Mouse (Mus musculus) cerebellum, adult 9-10 months (tissue): Measurements from ENCODE around the gene Dnase1l3.
"Not testable (repeated sequence)": the region's sequence is repeated elsewhere in the genome, so short reads cannot be mapped to it uniquely, and the experiment has no call there.

Experiments
- DNase-seq: peaks from one replicate; pipeline ENCODE4 v3.0.0; 2022

Gene Dnase1l3

GRCm38 (mm10) chr14:8011297-8011696 lies 16.9 kb upstream of the Dnase1l3 start:
- no peak for DNase-seq

DNA sequence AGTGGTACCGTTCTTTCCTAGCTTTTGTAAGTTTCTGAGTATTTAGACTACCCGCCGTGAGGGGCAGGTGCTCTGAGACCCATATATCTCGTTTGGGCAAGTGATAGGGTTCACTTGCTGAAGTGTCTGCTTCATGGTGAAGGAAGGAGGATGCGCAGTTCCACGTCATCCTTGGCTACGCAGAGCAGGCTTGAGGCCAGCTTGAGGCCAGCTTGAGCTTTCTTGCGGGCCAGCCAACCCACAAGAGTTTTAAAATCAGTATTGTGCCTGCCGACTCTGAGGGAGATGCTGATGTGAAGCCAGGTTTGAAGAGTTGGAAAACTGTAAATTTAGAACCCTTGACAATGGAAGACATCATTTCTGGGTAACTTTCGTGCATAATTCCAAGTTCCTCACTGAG lies 13.6 kb upstream of the Dnase1l3 start:
- DNase-seq: peak; percentile 26

DNA sequence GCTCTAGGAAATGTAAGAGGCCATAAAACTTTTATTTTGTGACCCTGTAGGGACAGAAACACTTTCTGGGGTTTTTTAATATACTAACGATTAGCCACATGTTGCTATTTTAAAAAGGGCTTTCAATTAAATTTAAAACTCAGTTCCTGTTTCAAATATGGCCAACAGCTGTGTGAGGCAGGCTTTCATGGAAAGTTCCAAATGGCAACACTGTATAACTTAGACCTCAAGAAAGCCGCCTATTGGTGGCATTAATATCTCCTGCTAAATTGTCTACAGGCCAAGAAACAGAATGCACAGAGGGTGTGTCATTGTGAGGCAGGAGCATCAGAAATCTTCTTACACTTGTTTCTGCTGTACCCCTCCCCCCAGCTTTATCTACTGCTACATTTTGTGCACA lies 13.1 kb upstream of the Dnase1l3 start:
- DNase-seq: peak; percentile 31

DNA sequence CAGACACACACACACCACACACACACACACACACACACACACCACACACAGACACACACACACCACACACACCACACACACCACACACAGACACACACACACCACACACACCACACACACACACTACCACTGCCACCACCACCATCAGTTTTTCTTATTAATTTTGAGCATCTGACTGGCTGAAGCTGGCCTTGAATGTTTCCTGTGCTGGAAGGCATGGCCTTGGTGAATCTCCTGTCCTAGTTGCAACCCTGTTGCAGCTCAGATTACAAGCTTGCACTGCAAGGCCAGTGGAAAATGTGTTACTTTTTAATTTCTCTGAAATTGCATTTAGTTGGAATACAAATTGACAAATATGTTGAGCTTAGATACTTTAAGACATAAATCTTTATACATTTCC lies 12.7 kb upstream of the Dnase1l3 start:
- DNase-seq: no peak

- DNase-seq: not testable (repeated sequence)
These were observed 11.7 kb upstream of the Dnase1l3 start for GRCm38 (mm10) chr14:8006061-8006460.

DNA sequence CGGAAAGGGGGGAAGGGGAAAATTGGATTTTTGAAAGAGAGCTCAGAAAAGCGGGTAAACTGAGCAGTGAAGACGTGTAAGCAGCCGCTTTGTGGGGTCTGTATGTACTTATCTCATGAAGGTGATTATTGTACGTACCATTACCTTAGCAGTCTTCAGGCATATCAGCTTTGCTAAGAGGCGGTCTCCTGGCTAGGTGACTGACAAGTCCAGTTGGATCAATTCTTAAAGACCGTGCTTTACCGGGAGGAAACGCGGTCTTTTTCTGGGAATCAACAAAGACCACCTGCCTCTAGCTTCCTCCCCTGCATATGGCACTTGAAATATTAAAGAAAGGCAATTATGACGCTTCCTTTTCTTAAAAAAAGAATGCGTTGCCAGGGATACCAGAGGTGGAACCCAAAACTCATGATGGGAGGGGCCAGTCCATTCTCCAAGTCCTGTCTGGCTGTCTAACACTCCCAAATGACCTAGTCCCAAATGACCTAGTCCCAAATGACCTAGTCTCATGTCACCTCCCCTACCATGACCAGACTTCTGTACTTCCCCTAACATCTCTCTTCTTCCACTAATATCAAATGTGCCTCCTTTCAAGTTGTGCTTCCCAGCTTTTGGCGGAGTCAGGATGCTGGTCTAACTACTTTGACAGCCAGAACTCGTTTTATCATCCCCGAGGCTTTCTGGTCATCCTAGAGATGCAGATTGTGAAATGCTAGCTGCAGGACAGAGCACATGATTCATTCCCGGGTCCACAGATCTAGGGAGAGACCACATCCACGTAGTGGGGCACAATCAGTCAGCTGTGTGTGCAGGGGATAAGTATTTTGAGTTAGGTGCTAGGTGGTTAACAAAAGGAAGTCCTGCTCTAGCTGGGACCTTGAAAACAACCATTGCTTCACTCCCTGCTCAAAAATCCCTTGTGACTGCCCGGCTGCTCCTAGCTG lies 9.6 kb upstream of the Dnase1l3 start:
- peak; percentile 46 for DNase-seq

DNA sequence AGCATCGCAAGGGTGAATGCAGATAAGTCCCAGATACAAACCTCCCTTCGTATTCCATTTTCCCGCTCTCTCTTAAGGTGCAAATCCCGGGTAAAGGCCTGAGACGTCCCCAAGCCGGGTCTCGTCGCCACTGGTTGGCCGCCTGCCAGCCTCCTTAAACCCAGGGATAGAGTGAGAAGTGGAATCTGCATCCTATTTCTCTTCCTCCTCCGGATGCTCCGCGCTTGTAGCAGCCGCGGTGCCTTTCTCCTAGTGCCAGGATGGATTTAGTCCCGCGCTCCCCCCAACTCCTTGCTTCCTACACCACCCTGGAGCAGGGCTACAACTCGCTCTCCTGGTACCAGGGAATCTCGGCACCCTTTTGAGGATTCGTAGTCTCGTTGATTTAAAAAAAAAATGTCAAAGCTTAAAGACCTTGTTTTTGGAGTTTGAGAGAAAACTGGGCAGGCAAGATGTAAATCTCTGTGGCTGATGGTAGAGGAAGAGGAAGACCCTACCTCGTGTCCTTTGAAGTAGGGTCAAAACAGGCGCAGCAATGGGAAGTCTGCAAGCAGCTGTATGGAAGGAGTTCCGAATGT lies 8.8 kb upstream of the Dnase1l3 start:
- no peak for DNase-seq

GRCm38 (mm10) chr14:8002432-8003092 lies 8.2 kb upstream of the Dnase1l3 start, which contains the start of gene Abhd6:
TSS of gene Abhd6 (plus strand) at chr14:8002902.
- DNase-seq: peak; percentile 90

DNA sequence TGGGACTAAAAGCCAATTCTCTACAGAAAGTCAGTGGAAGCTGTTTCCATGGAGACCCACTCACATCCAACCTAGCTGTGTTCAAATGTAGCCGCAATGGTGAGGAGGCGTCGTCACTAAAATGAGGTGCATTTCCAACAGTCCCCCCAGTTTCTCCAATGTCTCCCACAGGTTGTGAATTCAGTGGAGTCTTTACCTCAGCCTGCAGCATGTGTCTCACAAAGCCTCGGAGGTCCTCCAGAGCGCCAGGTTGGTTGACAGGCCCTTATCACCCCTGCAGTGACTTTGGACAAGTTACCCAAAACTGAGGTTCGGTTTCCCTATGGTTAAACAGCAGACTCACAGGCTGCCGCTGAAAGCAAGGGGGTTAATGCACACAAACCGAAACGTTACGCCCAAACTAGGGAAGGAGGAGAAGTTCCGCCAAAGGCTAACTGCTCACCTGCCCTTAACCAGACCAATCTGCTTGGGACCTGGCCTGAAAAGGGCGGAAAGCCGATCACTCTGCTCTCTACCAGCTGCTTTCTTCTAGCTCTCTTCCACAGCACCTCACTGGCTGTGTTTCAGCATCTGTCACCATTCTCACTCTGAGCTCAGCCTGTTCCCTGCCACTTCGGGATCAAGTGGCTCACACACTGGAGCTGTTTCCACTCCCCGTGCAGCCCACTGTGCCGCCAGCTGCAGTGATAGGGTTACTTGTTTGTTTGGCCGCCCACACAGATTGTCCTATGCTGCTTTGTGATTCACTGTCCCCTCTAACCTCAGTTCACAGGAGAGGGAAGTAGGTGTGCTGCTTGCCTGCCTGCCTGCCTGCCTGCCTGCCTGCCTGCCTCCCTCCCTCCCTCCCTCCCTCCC lies 6.7 kb upstream of the Dnase1l3 start:
- peak; percentile 23 for DNase-seq

- no peak for DNase-seq
These were observed 5.9 kb upstream of the Dnase1l3 start for GRCm38 (mm10) chr14:8000247-8000646.

DNA sequence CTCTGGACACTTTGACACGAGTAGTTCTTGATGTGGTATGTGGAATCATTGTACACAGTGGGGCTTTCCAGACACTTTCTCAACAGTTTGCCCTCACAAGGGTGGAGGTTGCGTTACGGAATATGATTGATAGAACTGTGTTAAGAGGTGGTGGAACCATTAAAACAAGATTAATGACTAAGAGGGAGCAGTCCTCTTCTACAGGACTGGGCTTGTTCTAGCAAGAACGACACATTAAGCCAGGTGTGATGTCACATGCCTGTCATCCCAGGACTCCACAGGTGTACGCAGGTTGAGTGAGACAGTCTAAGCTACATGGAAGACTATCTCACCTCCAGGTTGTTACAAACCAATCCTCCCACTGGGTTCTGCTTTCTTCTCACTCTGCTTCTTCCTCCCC lies 5.1 kb upstream of the Dnase1l3 start:
- DNase-seq: no peak

DNA sequence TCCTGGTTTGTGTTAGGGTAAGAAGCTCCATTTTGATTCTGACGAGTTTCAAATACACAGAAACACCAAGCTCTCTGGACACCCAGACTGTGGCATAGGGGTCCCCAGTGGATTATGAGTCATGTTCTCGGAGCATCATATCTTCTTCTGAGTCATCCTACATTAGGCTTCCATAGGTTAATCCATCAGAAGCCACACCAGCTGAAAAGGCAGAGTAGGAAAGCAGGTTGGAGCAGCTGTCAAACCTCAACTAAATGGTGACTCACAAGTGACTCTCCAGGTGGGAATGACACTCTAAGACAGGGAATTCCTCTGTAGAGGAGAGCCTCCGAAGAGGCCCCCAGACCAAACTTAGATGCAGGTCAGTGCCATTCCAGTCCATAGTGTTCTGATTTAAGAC lies 4.7 kb upstream of the Dnase1l3 start:
- no peak for DNase-seq

DNA sequence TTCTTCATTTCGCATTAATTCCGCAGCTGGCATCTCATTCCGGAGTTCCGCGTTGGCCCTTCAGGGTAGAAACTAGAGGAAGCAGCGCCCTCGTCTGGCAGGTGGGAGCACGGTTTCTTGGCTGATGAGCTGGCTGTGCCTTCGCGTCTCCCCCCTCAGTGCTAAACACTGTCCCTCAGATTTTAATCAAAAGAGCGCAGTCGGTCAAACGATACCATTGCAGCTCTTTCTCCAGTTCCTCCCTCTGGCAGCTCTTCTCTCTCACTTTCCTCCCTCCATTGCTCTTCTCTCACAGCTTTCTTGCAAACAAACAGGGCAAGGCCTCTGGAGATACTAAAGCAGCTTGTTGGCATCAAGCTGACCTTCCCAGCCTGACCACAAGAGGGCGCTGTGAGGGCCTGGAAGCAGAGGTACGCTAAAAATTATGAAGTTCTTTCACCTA lies 2.9 kb upstream of the Dnase1l3 start:
- DNase-seq: peak; percentile 93

- DNase-seq: no peak
These were observed 2.2 kb downstream of the Dnase1l3 start for GRCm38 (mm10) chr14:7992158-7992557.

DNA sequence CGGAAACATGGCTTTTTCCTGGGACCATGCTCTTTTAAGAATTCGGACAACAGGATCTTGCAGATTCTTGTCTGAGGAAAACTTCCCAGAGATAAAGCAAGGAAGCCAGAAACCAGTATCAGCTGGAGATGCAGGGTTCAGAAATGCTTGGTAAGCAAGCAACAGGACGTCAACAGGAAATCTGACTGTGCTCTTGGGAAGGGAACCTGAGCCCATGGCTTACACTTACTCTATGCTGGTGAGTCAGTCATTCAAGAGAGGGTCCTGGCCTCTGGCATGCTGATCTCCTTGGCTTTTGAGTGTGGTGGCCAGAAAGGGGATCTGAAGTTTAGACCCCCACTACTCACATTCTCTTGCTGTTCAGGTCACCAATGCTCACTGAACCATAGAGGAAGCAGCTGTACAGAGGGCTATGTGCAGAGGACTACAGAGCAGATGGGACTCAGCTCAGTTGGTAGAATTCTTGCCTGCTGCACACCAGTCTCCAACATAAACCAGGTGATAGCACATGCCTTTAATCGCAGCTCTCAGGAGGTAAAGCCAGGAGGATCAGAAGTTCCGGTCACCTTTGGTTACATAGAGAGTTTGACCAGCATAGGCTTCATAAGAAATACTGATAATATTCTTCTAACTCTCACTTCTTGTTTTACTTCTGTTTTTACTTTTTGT lies 3.1 kb downstream of the Dnase1l3 start:
- DNase-seq: no peak

- no peak for DNase-seq
These were observed 4.4 kb downstream of the Dnase1l3 start for GRCm38 (mm10) chr14:7989961-7990360.

GRCm38 (mm10) chr14:7989371-7989770 lies 5.0 kb downstream of the Dnase1l3 start:
- no peak for DNase-seq

- DNase-seq: no peak
These were observed 7.5 kb downstream of the Dnase1l3 start for GRCm38 (mm10) chr14:7986913-7987312.

DNA sequence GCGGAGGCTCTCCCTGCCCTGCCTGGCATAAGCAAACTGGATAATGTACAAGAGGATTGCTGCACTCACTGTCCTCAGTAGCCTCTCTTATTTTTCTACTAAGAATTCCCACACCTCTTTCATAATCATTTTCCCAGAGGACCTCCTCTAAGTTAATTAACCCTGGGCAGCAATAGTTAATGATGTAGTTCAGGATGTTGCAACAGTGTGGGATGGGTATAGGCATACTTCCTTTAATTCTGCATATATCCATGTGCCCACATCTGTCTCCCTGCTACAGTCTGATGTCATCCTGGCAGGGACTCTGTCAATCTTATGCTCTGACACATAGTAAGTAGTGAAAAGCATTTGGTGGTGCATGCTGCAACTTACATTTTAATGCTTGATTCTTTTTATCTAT lies 13.1 kb downstream of the Dnase1l3 start:
- no peak for DNase-seq

DNA sequence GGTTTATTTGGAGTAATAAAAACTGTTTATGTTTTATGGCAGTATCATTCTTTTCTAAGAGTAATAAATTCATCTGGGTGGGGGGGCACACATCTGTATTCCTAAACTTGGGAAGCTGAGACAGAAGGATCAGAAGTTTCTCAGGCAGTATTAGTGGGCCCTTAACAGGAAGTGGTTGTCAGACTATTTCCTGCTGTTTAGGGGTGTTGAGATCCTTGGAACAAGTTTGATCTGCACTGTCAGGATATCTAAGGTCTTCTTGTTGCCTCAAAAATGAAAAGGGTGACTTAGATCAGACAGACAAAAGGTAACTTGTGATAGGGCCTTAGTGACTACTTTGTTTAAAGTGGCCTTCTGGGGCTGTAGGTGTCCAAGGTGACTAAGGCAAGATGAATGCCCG lies 16.2 kb downstream of the Dnase1l3 start:
- no peak for DNase-seq

GRCm38 (mm10) chr14:7977471-7977870 lies 16.9 kb downstream of the Dnase1l3 start:
- no peak for DNase-seq

DNA sequence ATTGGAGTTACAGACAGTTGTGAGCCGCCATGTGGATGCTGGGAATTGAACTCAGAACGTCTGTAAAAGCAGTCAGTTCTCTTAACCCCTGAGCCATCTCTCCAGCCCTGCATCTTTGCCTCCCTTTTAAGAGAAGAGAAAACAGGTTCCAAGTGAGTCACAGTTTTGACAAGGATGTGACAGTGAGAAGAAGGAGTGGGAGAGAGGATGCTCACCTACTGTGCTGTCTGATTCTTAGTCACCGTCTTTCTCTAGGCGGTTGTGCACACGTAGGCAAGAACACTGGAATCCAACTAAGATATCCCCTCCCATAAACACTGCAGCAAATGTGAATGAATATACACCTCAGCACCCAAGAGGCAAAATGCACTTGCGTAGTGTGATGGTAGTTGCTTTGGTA lies 19.2 kb downstream of the Dnase1l3 start:
- DNase-seq: no peak
